ENCODE assay signal across 7 mouse cellular contexts in the genomic region with DNA sequence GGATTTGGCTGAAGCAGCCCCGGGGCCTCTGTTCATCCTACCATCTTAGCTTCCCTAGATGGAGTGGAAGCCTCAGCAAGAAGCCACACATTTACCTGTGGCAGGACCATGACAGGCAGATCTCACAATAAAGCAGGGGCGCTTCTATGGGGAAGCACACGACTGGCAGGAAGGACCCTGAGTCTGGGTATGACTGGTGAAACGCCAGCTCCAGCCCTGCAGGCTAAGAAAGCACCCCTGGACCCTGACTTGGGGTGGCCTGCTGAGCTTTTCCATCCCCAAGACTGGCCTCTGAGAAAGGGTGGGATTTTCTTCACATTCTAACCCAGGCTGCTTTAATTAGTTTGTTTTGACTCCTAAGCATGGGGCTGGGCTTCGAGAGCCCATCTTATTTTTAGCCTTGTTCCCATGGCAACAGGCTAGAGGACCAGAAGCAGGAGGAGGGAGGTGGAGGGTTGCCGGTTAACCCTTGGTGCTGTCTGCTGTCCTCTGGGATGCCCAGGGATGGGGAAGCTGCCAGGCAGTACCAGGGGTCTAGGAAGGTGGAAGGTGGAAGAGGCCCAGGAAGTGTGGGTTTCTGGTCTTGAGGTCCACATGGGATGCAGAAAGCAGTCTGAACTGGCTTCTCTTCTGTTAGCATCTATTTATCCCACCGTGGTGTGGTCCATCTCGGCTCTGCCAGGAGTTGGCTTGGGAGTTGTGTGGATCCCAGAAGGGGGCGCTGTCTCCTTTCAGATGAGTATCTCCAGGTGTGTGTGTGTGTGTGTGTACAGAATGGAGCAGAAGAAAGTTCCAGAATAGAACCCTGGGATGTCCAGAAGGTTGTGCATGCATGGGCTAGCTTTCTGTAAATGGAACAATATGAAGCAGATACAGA.
DNase-seq lines count a peak whose midpoint lies in the region; ATAC-seq and TF ChIP-seq lines count a peak whose summit lies in the region.

No protein-coding gene starts in this region.

- no peak overlapping the region for H3K9ac ChIP-seq in ES-Bruce4 (ENCODE audit: low read depth, poor library complexity, severe bottlenecking)
- no peak overlapping the region for H3K9ac ChIP-seq in embryonic facial prominence, embryonic 15.5 days
- no peak overlapping the region for H3K9ac ChIP-seq in heart, embryonic 16.5 days (ENCODE audit: low read length)

- no peak overlapping the region for H3K27ac ChIP-seq in ES-Bruce4 (ENCODE audit: insufficient read depth, low read length)
- H3K27ac ChIP-seq in embryonic facial prominence, embryonic 15.5 days (replicated peaks): no peak overlapping the region
- no peak overlapping the region for H3K27ac ChIP-seq in heart, embryonic 16.5 days (ENCODE audit: low read length)
- peak overlapping the region; percentile 43; the same call in 1 of the 2 replicates for H3K27ac ChIP-seq in layer of hippocampus, adult 2 months

- TF ChIP-seq EP300 in ES-Bruce4 (IDR thresholded peaks at IDR 0.05; ENCODE audit: insufficient read depth, low read depth, low read length): no peak

- no peaks in the 10 kb centered on the region for H3K4me1 ChIP-seq in ES-Bruce4 (ENCODE audit: control insufficient read depth, insufficient read depth, low read length)
- peaks cover 24% of the 10 kb centered on the region for H3K4me1 ChIP-seq in embryonic facial prominence, embryonic 15.5 days
- peaks cover 8% of the 10 kb centered on the region for H3K4me1 ChIP-seq in heart, embryonic 16.5 days (ENCODE audit: control insufficient read depth, insufficient read depth, low read length)

- H3K36me3 ChIP-seq in ES-Bruce4 (ENCODE audit: control insufficient read depth, insufficient read depth, low read length, poor library complexity, severe bottlenecking): no peaks in the 10 kb centered on the region
- no peaks in the 10 kb centered on the region for H3K36me3 ChIP-seq in embryonic facial prominence, embryonic 15.5 days
- H3K36me3 ChIP-seq in heart, embryonic 16.5 days (ENCODE audit: control insufficient read depth, insufficient read depth): no peaks in the 10 kb centered on the region

- no peaks in the 10 kb centered on the region for H3K9me3 ChIP-seq in ES-Bruce4 (replicated peaks; ENCODE audit: control insufficient read depth, insufficient read depth, low read length, poor library complexity, severe bottlenecking)
- no peaks in the 10 kb centered on the region for H3K9me3 ChIP-seq in embryonic facial prominence, embryonic 15.5 days (replicated peaks)
- H3K9me3 ChIP-seq in heart, embryonic 16.5 days (replicated peaks; ENCODE audit: control insufficient read depth, low read length): no peaks in the 10 kb centered on the region

- H3K4me2 ChIP-seq in embryonic facial prominence, embryonic 15.5 days (replicated peaks): no peak overlapping the region
- H3K4me2 ChIP-seq in heart, embryonic 16.5 days (ENCODE audit: low read depth, low read length): 0 out of 2 replicates have a peak overlapping the region, but pooled peaks have one; percentile 13

- peak; percentile 82 for TF ChIP-seq CTCF in ES-Bruce4 (IDR thresholded peaks at IDR 0.05; ENCODE audit: low read depth, low read length)
- TF ChIP-seq CTCF in layer of hippocampus, adult 2 months (conservative IDR thresholded peaks at IDR 0.05): peak; percentile 79

- ATAC-seq in embryonic facial prominence, embryonic 15.5 days (ENCODE audit: insufficient number of reproducible peaks, low FRiP score, low TSS enrichment, low read depth): peak; percentile 66
- ATAC-seq in heart, embryonic 16.5 days (replicated peaks; ENCODE audit: extremely low read depth, insufficient read depth, low FRiP score): no peak; the same call in 1 of the 2 replicates

- no peak for TF ChIP-seq POLR2A in ES-Bruce4 (IDR thresholded peaks at IDR 0.05; ENCODE audit: insufficient read depth, low read length)

- peak; percentile 88 for DNase-seq in adrenal gland, postnatal 14 days
- DNase-seq in layer of hippocampus, adult 2 months (ENCODE audit: low spot score in 2 of 2): peak; percentile 72 to 83
- peak; percentile 67 for DNase-seq in lung, postnatal 25 days (ENCODE audit: low spot score)
- DNase-seq in right cerebral cortex, postnatal 36 days (ENCODE audit: low spot score in 2 of 2): peak; percentile 70 to 74

- WGBS in embryonic facial prominence, embryonic 15.5 days: 14% methylated on average over 9 of the region's 9 CpGs
- 17% methylated on average over 9 of the region's 9 CpGs for WGBS in heart, embryonic 16.5 days

- H3K4me3 ChIP-seq in ES-Bruce4 (ENCODE audit: low read depth, low read length): no peak overlapping the region
- no peak overlapping the region for H3K4me3 ChIP-seq in embryonic facial prominence, embryonic 15.5 days (replicated peaks)
- no peak overlapping the region for H3K4me3 ChIP-seq in heart, embryonic 16.5 days (ENCODE audit: low read length)
- H3K4me3 ChIP-seq in layer of hippocampus, adult 2 months: no peak overlapping the region

- no peaks in the 10 kb centered on the region for H3K27me3 ChIP-seq in ES-Bruce4 (ENCODE audit: control insufficient read depth, insufficient read depth, low read length, poor library complexity, severe bottlenecking)
- H3K27me3 ChIP-seq in embryonic facial prominence, embryonic 15.5 days: no peaks in the 10 kb centered on the region
- H3K27me3 ChIP-seq in heart, embryonic 16.5 days (ENCODE audit: control insufficient read depth, insufficient read depth, low read length): no peaks in the 10 kb centered on the region
